Mouse (Mus musculus) granulocyte monocyte progenitor cell, adult 5-6 weeks (primary cell): ENCODE data around the gene Snx29. TPM values are rescaled to one million over a fixed set of nuclear protein-coding genes. Genes with fewer than 3 reads are reported as not detected.

Experiments
- ATAC-seq: replicated peaks from 2 replicates; pipeline ENCODE4 v1.8.0; 2016; ENCODE audit warnings: mild to moderate bottlenecking, moderate TSS enrichment, inconsistent platforms; ENCODE audit not compliant: poor library complexity, severe bottlenecking
- total RNA-seq, 2 experiments: library from RNA; stranded (forward) in 1 of 2; stranded (reverse) in 1 of 2; fragments of 200-712, 200-1000 nt in 1 of 2; fragments of >200 nt in 1 of 2; fragmentation: Nextera tagmentation in 1 of 2; gene quantifications; 2 replicates each; pipeline ENCODE4 v1.2.3; 2014 to 2017

Snx29 gene
- total RNA-seq, 2 experiments from 2014 or later: 7.8 to 21.2 TPM

GRCm38 (mm10) chr16:11442534-11442933 is 119.8 kb downstream of the Snx29 start:
- ATAC-seq: peak; percentile 86

DNA sequence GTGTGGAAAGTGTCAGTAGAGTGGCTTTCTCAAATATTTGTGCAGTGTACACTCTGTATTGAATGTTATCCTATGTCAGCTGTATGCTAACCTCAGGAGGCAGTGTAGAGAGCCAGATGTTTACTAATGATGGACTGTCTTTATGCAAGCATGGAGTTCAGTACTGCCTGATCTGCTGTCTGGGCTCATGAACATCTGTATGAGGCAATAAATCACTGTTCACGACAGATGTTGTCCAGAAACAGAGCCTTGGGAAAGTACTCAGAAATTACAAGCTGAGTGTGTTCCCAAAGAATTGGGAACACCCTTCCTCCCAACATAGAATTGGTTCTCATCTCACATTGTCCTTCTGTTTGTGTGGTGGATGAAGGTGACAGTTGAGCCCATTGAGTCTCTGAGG is 121.9 kb downstream of the Snx29 start:
- no peak for ATAC-seq

DNA sequence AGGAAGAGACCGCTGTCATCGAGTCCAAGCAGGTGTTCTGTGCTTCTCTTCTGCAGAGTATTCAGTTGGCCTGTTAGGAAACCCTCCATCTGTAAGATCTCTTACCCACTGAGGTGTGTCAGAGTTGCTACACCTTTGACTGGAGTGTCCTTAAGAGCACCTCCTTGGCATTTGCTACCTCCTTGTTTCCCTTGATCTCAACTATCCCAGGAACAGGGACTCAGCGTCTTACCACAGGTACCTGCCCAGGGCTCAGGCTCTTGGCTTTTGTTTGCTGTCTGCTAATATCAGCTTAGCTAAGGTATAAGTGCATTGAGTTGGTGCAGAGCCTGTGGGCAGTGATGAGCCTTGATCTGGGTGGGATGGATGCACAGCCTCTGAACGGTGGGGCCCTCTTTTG is 124.3 kb downstream of the Snx29 start:
- no peak for ATAC-seq

DNA sequence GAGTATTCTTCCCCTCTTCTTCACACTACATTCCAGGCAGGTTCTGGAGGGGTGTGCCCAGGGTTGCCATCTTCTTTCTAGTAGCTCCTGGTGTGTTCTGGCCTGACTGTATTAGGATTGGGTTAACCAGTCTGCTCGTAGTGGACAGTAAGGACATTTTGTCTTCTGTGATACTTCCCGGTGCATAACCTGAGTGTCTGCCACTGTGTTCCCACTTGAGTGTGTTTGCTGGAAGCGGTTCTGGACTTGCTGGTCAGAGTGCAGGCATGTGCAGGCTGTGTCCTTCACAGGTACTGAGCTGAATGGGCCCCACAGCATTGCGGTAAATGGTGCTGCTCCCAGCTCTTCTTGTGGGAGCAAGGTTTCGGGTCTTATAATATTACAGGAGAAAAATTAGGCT is 125.2 kb downstream of the Snx29 start:
- no peak for ATAC-seq

GRCm38 (mm10) chr16:11448696-11449095 is 126.0 kb downstream of the Snx29 start:
- peak; percentile 97 for ATAC-seq

GRCm38 (mm10) chr16:11449344-11449743 is 126.6 kb downstream of the Snx29 start:
- no peak for ATAC-seq

DNA sequence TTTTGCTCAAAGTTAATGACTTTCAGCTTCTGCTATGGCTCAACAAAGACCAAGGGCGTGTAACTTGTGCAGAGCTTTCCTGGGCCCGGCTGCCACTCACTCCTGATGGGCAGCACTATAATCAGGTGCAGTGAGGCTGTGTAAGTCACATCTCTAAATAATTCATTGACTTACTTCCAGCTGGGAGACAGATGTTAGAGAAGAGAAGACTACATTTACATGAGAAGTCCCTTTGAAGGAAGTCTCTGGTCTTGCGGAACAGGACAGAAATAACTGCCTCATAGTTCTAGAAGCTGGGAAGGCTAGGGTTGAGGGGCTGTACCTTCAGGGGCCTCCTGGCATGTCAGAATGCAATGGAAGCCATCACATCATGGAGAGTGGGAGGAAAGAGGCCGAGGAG is 127.9 kb downstream of the Snx29 start:
- no peak for ATAC-seq

GRCm38 (mm10) chr16:11454871-11455270 is 132.2 kb downstream of the Snx29 start:
- ATAC-seq: no peak

GRCm38 (mm10) chr16:11455545-11456140 is 132.9 kb downstream of the Snx29 start:
- ATAC-seq: peak; percentile 40

DNA sequence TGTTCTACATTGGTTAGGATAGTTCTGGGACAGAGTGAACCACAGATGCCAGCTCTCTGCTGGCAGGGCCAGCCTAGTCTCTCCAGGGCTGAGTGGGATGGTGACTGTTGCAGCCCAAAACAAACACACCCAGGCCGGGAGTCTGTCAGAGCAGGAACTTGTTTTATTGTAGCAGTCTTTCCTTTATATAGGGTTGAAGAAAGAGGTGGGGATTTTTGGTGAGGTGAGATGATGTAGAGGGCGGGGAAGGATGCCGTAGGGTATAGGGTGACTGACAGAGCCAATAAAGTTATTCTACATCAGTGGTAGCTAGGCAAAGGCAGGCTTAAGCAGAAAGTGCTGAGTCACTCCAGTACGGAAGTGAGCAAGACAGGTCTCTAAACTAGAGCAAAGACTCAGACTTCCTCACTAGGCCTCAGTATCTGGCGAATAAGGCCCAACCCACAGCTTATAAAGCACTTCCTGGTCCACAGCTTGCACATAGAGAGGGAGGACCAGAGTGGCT is 133.5 kb downstream of the Snx29 start:
- ATAC-seq: peak; percentile 79

GRCm38 (mm10) chr16:11457136-11457535 is 134.4 kb downstream of the Snx29 start:
- no peak for ATAC-seq

DNA sequence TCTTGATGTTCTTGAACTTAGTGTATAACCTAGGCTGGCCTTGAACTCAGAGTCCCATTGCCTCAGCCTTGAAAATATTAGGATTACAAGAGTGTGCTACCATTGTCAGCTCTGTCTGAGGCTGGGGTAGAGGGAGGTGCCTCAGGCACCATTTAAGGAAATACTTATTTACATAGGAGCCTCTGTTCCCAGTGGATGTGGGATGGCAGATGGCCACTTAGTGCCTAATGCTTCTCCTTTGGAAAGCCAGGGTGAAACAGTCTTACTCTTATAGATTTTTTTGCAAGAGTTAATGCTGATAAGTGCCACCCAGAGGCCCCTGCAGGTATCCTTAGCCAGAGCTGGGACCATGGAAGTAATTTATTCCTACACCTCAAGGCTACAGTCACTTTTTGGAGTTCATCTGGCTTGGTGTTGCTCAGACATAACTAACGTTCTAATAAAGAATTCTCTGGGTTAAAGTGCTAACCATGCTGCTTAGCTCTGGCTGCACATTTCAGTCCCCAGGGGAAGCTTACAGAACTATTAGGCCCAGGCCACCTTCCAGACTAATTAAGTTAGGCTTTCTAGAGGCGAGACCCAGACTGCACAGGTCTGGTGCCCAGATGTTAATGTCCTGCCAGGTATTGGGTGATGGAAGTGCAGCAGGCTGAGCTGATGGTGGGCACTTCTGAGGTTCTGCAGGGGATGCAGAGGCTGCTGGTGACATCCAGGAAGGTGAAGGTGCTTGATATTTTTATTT is 135.1 kb downstream of the Snx29 start:
- ATAC-seq: no peak

GRCm38 (mm10) chr16:11460210-11460609 is 137.5 kb downstream of the Snx29 start:
- no peak for ATAC-seq

- peak; percentile 89 for ATAC-seq
Measured at GRCm38 (mm10) chr16:11461612-11462011, 138.9 kb downstream of the Snx29 start.

DNA sequence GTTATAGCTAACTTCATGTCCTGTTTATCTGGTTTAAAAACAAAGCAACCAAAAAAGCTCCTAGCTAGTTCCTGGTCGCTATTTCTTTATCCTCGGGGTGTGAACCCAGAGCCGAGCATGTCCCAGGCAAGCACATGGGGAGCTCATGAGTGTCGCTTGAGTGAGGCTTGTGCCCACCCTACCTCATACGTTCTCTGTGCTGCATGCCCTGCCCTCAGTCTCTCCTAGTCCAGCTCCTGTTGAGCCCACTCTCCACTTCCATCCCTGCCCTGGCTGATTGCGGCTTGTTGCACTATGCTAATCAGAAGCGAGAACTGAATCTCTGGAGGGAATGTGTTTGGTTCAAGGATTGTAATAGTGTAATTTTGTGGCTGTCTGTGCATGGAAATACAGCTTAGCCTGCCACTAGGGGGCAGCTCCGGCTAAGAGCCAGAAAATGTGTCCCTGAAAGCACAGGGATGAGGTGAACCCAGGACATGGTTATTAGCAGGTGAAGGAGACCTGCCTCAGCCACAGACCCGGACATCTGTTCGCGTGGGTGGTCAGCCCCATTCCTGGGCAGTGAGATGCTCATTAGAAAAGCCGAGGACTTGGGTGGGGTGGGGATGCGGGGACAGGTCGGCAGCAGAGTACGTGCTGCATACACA is 145.9 kb downstream of the Snx29 start:
- peak; percentile 57 for ATAC-seq

- ATAC-seq: no peak
Measured at GRCm38 (mm10) chr16:11469491-11469890, 146.8 kb downstream of the Snx29 start.

DNA sequence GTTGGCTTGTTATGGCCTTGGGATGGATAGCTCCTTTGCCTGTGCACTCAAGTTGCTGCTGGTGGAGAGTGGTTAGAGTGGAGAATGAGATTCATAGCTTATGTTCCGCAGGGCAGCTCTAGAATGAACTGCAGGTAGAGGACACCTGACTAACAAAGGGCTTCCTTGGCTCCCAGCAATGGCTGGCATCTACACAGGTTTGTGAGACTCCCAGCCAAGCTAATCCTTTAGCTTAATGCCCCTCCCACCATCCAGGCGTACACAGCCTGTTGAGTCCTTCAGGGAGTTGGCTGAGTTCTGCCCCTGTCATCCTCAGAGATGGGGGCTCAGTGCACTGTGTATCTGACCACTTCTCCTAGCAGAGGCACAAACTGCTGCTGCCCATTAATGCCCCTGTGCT is 148.5 kb downstream of the Snx29 start:
- no peak for ATAC-seq

GRCm38 (mm10) chr16:11472852-11473251 is 150.1 kb downstream of the Snx29 start:
- no peak for ATAC-seq

GRCm38 (mm10) chr16:11473474-11473873 is 150.8 kb downstream of the Snx29 start:
- ATAC-seq: no peak

DNA sequence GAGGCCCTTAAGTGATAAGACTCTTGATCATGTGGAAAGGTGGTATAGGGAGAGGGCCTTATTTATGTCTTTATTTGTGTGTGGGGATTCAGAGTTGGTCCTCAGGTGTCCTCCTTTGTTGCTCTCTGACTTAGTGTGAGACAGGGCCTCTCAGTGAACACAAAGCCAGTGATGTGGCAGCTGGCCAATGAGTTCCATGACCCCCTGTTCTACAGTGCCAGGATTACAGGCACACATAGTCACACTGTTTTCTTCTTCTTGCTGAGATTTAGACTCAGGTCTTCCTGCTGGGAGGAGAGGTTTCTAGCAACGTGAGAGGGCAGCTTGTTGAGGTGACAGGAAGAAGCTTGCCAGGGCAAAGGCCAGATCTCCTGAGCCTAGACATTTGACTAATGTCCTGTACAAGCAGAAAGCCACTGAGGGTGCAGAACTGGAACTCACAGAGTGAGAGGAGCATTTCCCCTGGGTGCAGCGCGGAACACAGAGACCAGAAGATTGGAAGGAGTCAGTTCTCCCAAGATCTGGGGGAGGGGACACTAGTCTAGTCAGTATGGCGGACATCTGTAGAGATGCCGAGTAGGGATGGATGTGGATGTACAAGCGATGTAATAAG is 151.3 kb downstream of the Snx29 start:
- no peak for ATAC-seq
